Mouse (Mus musculus): Measurements from ENCODE around the gene Mgat5b. TPM values are rescaled to one million over a fixed set of nuclear protein-coding genes. Genes with fewer than 3 reads are reported as not detected.

Gene Mgat5b
- total RNA-seq, 2 experiments from 2014 or later, result 0.24 TPM; not detected in 1

GRCm38 (mm10) chr11:116914267-116914885, 4.3 kb upstream of the Mgat5b start:
- DNase-seq, result no peak
- intact Hi-C loops (cut with DNase I), result no loop called here

GRCm38 (mm10) chr11:116915241-116915640, 3.4 kb upstream of the Mgat5b start:
- intact Hi-C loops (cut with DNase I), result no loop called here
- DNase-seq, result no peak

- intact Hi-C loops (cut with DNase I), result no loop called here
These were observed 1.3 kb upstream of the Mgat5b start for GRCm38 (mm10) chr11:116917361-116917760.

GRCm38 (mm10) chr11:116919186-116920020, 740 bp downstream of the Mgat5b start:
- no peak for DNase-seq
- intact Hi-C loops (cut with DNase I), result loop anchor here (2.0 kb wide), 2 partner anchors 75 to 257 kb away; no protein-coding TSS in a partner anchor

More at GRCm38 (mm10) chr11:116917361-116917760, 1.3 kb upstream of the Mgat5b start:
- no peak for DNase-seq

- intact Hi-C loops (cut with DNase I), result no loop called here
- DNase-seq, result no peak
These were observed 2.1 kb downstream of the Mgat5b start for GRCm38 (mm10) chr11:116920746-116921145.

GRCm38 (mm10) chr11:116922058-116922457, 3.4 kb downstream of the Mgat5b start:
- intact Hi-C loops (cut with DNase I), result no loop called here
- DNase-seq, result peak; percentile 15 to 17

- DNase-seq, result no peak
- intact Hi-C loops (cut with DNase I), result no loop called here
These were observed 9.4 kb downstream of the Mgat5b start for GRCm38 (mm10) chr11:116928031-116928430.

- intact Hi-C loops (cut with DNase I), result no loop called here
- no peak for DNase-seq
These were observed 16.2 kb downstream of the Mgat5b start for GRCm38 (mm10) chr11:116934862-116935261.

- no peak for DNase-seq
- intact Hi-C loops (cut with DNase I), result no loop called here
These were observed 16.7 kb downstream of the Mgat5b start for GRCm38 (mm10) chr11:116935354-116935753.

GRCm38 (mm10) chr11:116935917-116936316, 17.3 kb downstream of the Mgat5b start:
- intact Hi-C loops (cut with DNase I), result no loop called here
- no peak for DNase-seq

GRCm38 (mm10) chr11:116937141-116937540, 18.5 kb downstream of the Mgat5b start:
- DNase-seq, result no peak
- intact Hi-C loops (cut with DNase I), result no loop called here

GRCm38 (mm10) chr11:116940088-116940855, 21.6 kb downstream of the Mgat5b start:
- DNase-seq, result no peak
- intact Hi-C loops (cut with DNase I), result no loop called here

GRCm38 (mm10) chr11:116944346-116944745, 25.7 kb downstream of the Mgat5b start:
- intact Hi-C loops (cut with DNase I), result no loop called here
- no peak for DNase-seq

- DNase-seq, result no peak
- intact Hi-C loops (cut with DNase I), result loop anchor here (1.0 kb wide), 1 partner anchor 13 kb away; no protein-coding TSS in a partner anchor
These were observed 31.2 kb downstream of the Mgat5b start for GRCm38 (mm10) chr11:116949832-116950231.

- intact Hi-C loops (cut with DNase I), result no loop called here
- no peak for DNase-seq
These were observed 32.8 kb downstream of the Mgat5b start for GRCm38 (mm10) chr11:116951429-116951828.

GRCm38 (mm10) chr11:116954231-116955118, 35.8 kb downstream of the Mgat5b start:
- intact Hi-C loops (cut with DNase I), result no loop called here
- DNase-seq, result no peak

- DNase-seq, result no peak
- intact Hi-C loops (cut with DNase I), result no loop called here
These were observed 39.9 kb downstream of the Mgat5b start for GRCm38 (mm10) chr11:116958601-116959000.

GRCm38 (mm10) chr11:116965061-116965460, 46.4 kb downstream of the Mgat5b start:
- DNase-seq, result no peak
- intact Hi-C loops (cut with DNase I), result no loop called here

- DNase-seq, result no peak
These were observed 47.3 kb downstream of the Mgat5b start for GRCm38 (mm10) chr11:116965961-116966360.

GRCm38 (mm10) chr11:116968586-116968985, 49.9 kb downstream of the Mgat5b start:
- no peak for DNase-seq
- intact Hi-C loops (cut with DNase I), result no loop called here

More at GRCm38 (mm10) chr11:116965961-116966360, 47.3 kb downstream of the Mgat5b start:
- intact Hi-C loops (cut with DNase I), result no loop called here

Data from heart, postnatal 36 days (tissue).